Mouse (Mus musculus): ENCODE results near the gene 1700020D05Rik. TPM values are rescaled to one million over a fixed set of nuclear protein-coding genes. Genes with fewer than 3 reads are reported as not detected.

1700020D05Rik gene
- polyA plus RNA-seq, 2 experiments = 0.81 TPM; not detected in 1

- peaks cover 0 to 2% of the 10 kb centered on the region in 2 experiments; a peak in 1 of 4 replicates for H3K4me1 ChIP-seq (replicated peaks; ENCODE audit: control insufficient read depth in 2 of 2, insufficient read depth in 2 of 2, low read length in 1 of 2)
- no peaks in the 10 kb centered on the region for H3K36me3 ChIP-seq (replicated peaks; ENCODE audit: control insufficient read depth, insufficient read depth, low read depth)
- no peak overlapping the region for H3K4me2 ChIP-seq (ENCODE audit: low read depth)
- no peaks in the 10 kb centered on the region for H3K9me3 ChIP-seq (ENCODE audit: control insufficient read depth, low read length)
- no peak overlapping the region for H3K9ac ChIP-seq (replicated peaks)
- no peak overlapping the region for H3K27ac ChIP-seq
- peaks cover 28% of the 10 kb centered on the region for H3K27me3 ChIP-seq (ENCODE audit: control insufficient read depth, insufficient read depth, low read length)
- ATAC-seq (ENCODE audit: insufficient read depth) = no peak
- TF ChIP-seq CTCF (IDR thresholded peaks at IDR 0.05; ENCODE audit: low read depth) = no peak
- no peak for DNase-seq (ENCODE audit: low read depth in 3 of 3, low spot score in 3 of 3)
- no peak overlapping the region for H3K4me3 ChIP-seq (ENCODE audit: insufficient read depth in 1 of 2, low read depth in 2 of 2, low read length in 2 of 2)
- 72% methylated on average over 10 of the region's 10 CpGs for WGBS (ENCODE audit: insufficient replicate concordance)
Measured at GRCm38 (mm10) chr19:5477004-5477667, 26.5 kb downstream of the 1700020D05Rik start.

- H3K27ac ChIP-seq = no peak overlapping the region
- no peaks in the 10 kb centered on the region for H3K9me3 ChIP-seq (ENCODE audit: control insufficient read depth, low read length)
- H3K27me3 ChIP-seq (ENCODE audit: control insufficient read depth, insufficient read depth, low read length) = peaks cover 28% of the 10 kb centered on the region
- DNase-seq (ENCODE audit: low read depth in 3 of 3, low spot score in 3 of 3) (no peak), ATAC-seq (ENCODE audit: insufficient read depth) (no peak)
- TF ChIP-seq EP300 (IDR thresholded peaks at IDR 0.05; ENCODE audit: low read depth) (no peak), CTCF (IDR thresholded peaks at IDR 0.05; ENCODE audit: low read depth) (no peak)
- H3K4me2 ChIP-seq (ENCODE audit: low read depth) = peak overlapping the region; percentile 70
- no peaks in the 10 kb centered on the region for H3K36me3 ChIP-seq (replicated peaks; ENCODE audit: control insufficient read depth, insufficient read depth, low read depth)
- H3K4me3 ChIP-seq (ENCODE audit: insufficient read depth in 1 of 2, low read depth in 2 of 2, low read length in 2 of 2) = peak overlapping the region; percentile 39 to 42
- peaks cover 0 to 2% of the 10 kb centered on the region in 2 experiments; a peak in 1 of 4 replicates for H3K4me1 ChIP-seq (replicated peaks; ENCODE audit: control insufficient read depth in 2 of 2, insufficient read depth in 2 of 2, low read length in 1 of 2)
- 46% methylated on average over 13 of the region's 13 CpGs for WGBS (ENCODE audit: insufficient replicate concordance)
- H3K9ac ChIP-seq (replicated peaks) = no peak overlapping the region
Measured at GRCm38 (mm10) chr19:5475069-5475714, 28.4 kb downstream of the 1700020D05Rik start.

- DNase-seq (ENCODE audit: low read depth in 3 of 3, low spot score in 3 of 3) (no peak), ATAC-seq (ENCODE audit: insufficient read depth) (peak; percentile 31)
- Histone ChIP-seq H3K4me1 (replicated peaks; ENCODE audit: control insufficient read depth in 2 of 2, insufficient read depth in 2 of 2, low read length in 1 of 2) (peaks cover 0 to 2% of the 10 kb centered on the region in 2 experiments; a peak in 1 of 4 replicates), H3K4me2 (ENCODE audit: low read depth) (peak overlapping the region; percentile 70), H3K4me3 (ENCODE audit: insufficient read depth in 1 of 2, low read depth in 2 of 2, low read length in 2 of 2) (peak overlapping the region; percentile 39 to 46), H3K9me3 (ENCODE audit: control insufficient read depth, low read length) (no peaks in the 10 kb centered on the region), H3K9ac (replicated peaks) (peak overlapping the region; percentile 1), H3K27me3 (ENCODE audit: control insufficient read depth, insufficient read depth, low read length) (peaks cover 28% of the 10 kb centered on the region), H3K27ac (no peak overlapping the region), H3K36me3 (replicated peaks; ENCODE audit: control insufficient read depth, insufficient read depth, low read depth) (no peaks in the 10 kb centered on the region)
- TF ChIP-seq CTCF (IDR thresholded peaks at IDR 0.05; ENCODE audit: low read depth) (no peak), EP300 (IDR thresholded peaks at IDR 0.05; ENCODE audit: low read depth) (no peak)
- 2% methylated on average over 49 of the region's 68 CpGs for WGBS (ENCODE audit: insufficient replicate concordance)
Measured at GRCm38 (mm10) chr19:5474281-5475068, 29.1 kb downstream of the 1700020D05Rik start.

GRCm38 (mm10) chr19:5473720-5474119 lies 29.9 kb downstream of the 1700020D05Rik start, which contains the start of gene Efemp2:
Gene Efemp2 (plus strand): TSS chr19:5473954.
- Histone ChIP-seq H3K27ac (no peak within 1 kb of the TSS), H3K9me3 (ENCODE audit: control insufficient read depth, low read length) (no peaks in the 10 kb centered on the region), H3K9ac (replicated peaks) (peak within 1 kb of the TSS; percentile 1), H3K27me3 (ENCODE audit: control insufficient read depth, insufficient read depth, low read length) (peaks cover 28% of the 10 kb centered on the region), H3K4me2 (ENCODE audit: low read depth) (peak within 1 kb of the TSS; percentile 70), H3K36me3 (replicated peaks; ENCODE audit: control insufficient read depth, insufficient read depth, low read depth) (no peaks in the 10 kb centered on the region), H3K4me1 (replicated peaks; ENCODE audit: control insufficient read depth in 2 of 2, insufficient read depth in 2 of 2, low read length in 1 of 2) (peaks cover 0 to 2% of the 10 kb centered on the region in 2 experiments; a peak in 1 of 4 replicates), H3K4me3 (ENCODE audit: insufficient read depth in 1 of 2, low read depth in 2 of 2, low read length in 2 of 2) (peak within 1 kb of the TSS; percentile 39 to 46)
- 5% methylated on average over 22 of the region's 22 CpGs for WGBS (ENCODE audit: insufficient replicate concordance)
- DNase-seq (ENCODE audit: low read depth in 3 of 3, low spot score in 3 of 3) (peak; percentile 34 to 46 (median 38)), ATAC-seq (ENCODE audit: insufficient read depth) (peak; percentile 65)
- TF ChIP-seq EP300 (IDR thresholded peaks at IDR 0.05; ENCODE audit: low read depth) = no peak
- TF ChIP-seq CTCF (IDR thresholded peaks at IDR 0.05; ENCODE audit: low read depth) = no peak
